Mouse (Mus musculus) adrenal gland, postnatal 36 days (tissue): ENCODE results near the gene Epb41. TPM values are rescaled to one million over a fixed set of nuclear protein-coding genes. Genes with fewer than 3 reads are reported as not detected.
A peak's percentile ranks its signal among the peaks of the same experiment; 100 is the strongest.

Source experiments
- DNase-seq, 2 experiments: peaks; one replicate each; pipeline ENCODE4 v3.0.0; 2021; ENCODE audit warnings: mixed read lengths in 1 of 2
- microRNA-seq: library from miRNA; unstranded; fragments of <30 nt; microRNA quantifications from one replicate; pipeline ENCODE4 v1.2.0, GENCODE M21; 2021
- total RNA-seq, 2 experiments: library from RNA; stranded (reverse); gene quantifications; 2 replicates each; pipeline ENCODE4 v1.2.3; 2021

Epb41 gene
- total RNA-seq, 2 experiments from 2014 or later = 45.8 to 63.6 TPM

DNA sequence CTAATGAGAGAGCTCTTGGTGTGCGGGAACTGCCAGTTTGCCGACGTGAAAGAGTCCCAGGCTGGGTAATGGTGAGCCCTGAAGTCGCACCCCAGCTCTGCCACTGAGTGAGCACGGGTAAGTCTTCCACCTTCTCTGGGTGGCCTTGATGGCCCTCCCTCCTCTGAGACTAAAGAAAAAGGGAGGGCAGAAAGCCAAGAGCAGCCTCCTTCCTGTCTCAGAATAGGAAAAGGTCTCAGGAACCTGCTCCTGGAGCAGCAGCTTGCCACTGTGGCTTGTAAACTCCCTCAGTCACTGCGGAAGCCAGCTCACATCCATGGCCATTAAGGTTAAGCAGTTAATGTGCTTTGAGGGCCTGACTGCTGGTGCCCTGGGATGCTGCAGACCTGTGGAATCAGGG is 189.7 kb downstream of the Epb41 start:
- DNase-seq = peak; percentile 38 to 53

DNA sequence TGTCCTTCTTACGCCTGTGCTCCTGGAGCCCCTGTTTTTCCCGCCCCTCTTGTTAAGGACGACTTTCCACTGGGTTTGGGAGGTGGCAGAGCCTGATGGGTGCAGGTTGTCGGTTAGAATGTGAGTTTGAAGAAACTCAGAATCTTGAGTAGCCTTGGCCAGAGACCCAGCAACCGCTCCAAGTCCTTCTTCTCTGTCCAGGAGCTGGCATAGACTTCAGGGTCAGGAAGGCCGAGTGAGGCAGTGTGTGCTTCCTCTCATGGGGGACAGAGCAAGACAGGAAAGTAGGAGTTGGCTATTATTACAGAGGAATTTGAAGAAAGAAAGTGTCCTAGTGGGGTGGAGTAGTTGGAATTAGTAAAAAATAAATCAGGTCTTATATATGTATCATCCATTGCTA is 191.6 kb downstream of the Epb41 start:
- DNase-seq = peak; percentile 28 to 47

- DNase-seq = no peak
These were observed 193.8 kb downstream of the Epb41 start for GRCm38 (mm10) chr4:131881306-131881705.

DNA sequence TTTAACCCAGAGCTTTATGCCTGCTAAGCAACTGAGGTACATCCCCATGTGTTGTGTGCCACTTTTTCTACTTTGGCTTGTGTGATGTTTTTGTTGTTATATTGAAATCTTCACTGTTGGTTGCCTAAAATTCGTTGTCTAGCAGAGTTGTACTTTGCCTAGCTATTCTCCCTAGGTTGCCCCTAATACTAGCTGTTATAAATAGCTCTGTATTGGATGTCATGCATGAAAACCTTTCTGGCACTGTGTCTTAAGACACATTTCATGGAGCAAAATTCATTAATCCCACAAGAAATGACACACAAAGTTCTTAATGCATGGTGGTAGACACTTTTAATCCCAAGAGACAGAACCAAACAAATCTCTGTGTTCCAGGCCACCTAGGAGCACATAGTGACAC is 195.4 kb downstream of the Epb41 start:
- DNase-seq = no peak

DNA sequence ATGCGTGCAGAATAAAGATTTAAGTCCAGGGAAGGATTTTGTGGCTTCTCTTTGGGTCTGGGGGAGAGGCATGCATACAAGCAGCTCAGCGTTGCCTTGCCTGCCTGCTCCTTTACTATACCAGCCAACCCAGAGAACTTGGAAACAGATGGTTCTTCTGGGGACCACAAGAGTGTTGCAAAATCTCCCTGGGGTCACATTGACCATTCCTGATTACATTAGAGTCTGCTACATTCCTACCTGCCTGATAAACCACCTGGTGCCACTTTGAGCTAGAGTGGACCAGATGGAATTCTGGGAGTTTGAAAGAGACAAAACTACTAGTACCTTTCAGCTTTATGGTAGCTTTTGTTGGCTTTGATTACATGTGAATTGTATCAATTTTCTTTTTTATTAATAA is 198.3 kb downstream of the Epb41 start:
- DNase-seq = no peak

DNA sequence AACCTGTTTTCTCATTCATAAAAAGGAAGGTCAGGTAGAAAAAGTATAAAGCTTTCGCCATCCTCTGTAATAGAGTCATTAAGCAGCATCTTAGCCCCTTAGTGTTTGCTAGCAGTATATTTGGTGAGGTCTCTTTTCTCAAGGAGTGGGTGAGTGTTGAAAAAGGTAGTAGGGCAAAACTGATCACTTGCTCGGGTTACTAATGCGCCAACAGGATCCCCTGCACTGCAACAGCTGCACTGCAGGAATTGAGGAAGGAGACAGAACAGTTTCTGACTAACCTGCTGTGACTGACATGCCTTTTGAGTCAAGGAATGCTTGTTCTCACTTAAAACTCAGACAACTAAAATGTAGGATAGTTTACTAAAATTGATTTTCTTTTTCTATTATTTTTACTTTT is 199.9 kb downstream of the Epb41 start:
- DNase-seq = no peak

GRCm38 (mm10) chr4:131874567-131874966 is 200.6 kb downstream of the Epb41 start:
- DNase-seq = no peak

DNA sequence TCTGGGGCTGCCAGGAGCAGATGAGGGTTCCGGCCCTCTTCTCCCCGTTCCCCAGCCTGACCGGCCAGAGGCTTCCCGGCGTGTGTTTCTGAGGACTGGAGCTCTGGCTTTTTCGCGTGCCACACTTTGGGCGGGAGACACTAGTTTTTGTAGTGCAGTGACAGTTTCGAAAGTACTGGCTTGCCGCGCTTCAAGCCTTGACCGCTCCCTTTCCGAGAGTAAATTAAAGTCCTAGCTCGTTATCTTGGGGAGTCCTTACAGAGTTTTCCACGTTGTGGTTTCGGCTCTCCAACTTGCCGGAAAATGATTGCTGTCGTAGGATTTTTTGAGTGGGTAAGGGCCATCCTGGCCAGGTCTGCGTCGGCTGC is 201.0 kb downstream of the Epb41 start:
- no peak for DNase-seq

Small RNA genes lying within 50 kb of the gene (microRNA-seq; reads per million reads assigned to microRNA genes)
- not detected for gene Gm27445

Other genes with a start within 250 kb of the Epb41 start
- gene Ptpru, start 237.0 kb downstream of the Epb41 start, total RNA-seq = 10 to 100 TPM; 34.2 to 75.7 TPM
- gene Mecr, start 231.9 kb downstream of the Epb41 start, total RNA-seq = 10 to 100 TPM; 83.5 to 85.4 TPM
- 10 to 100 TPM; 59.3 to 63.3 TPM for gene Srsf4, start 201.7 kb downstream of the Epb41 start, total RNA-seq
- 1 to 10 TPM; 8.8 to 9.7 TPM for gene Tmem200b, start 153.6 kb downstream of the Epb41 start, total RNA-seq
- gene Gm10300, start 624 bp downstream of the Epb41 start, total RNA-seq = under 1 TPM in 1 of 2 experiments, not detected in 1; 0.36 TPM
- under 1 TPM; 0.79 to 0.82 TPM for gene Oprd1, start 69.2 kb upstream of the Epb41 start, total RNA-seq
- 10 to 100 TPM; 48.1 to 57.0 TPM for gene Ythdf2, start 137.0 kb upstream of the Epb41 start, total RNA-seq
- 10 to 100 TPM; 16.4 to 20.5 TPM for gene Gmeb1, start 186.3 kb upstream of the Epb41 start, total RNA-seq
- 10 to 100 TPM; 26.3 to 37.4 TPM for gene Taf12, start 199.1 kb upstream of the Epb41 start, total RNA-seq
- gene Rab42, start 228.1 kb upstream of the Epb41 start, total RNA-seq = 1 to 10 TPM in 1 of 2 experiments, under 1 TPM in 1; 0.56 to 1.7 TPM